Mouse (Mus musculus) adipocyte (in vitro differentiated cells): ENCODE data around the gene Sgsm1.

Source experiments
- DNase-seq: peaks from one replicate; pipeline ENCODE4 v3.0.0-alpha.2; 2016; ENCODE audit warnings: low spot score

The Sgsm1 gene

GRCm38 (mm10) chr5:113323784-113324638, 13.4 kb upstream of the Sgsm1 start:
- no peak for DNase-seq

DNA sequence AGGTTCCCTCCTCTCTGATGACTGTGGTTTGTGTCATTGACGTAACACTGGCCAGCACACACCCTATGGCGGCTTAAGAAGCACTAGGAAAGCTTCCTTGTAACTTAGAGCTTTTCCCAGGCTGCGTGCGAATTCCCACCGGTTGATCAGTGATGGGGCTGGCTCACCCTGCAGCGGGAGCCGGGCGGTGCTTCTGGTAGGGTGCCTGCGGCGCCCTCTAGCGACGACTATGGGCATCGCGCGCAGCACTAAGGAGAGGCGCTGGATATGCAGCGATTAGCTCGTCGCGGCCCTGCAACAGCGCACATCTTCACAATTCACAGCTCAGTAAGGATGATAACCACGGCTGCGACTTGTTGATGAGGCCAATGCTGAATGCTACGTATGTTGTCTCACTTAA, 3.4 kb upstream of the Sgsm1 start:
- no peak for DNase-seq

GRCm38 (mm10) chr5:113309491-113310376, 852 bp downstream of the Sgsm1 start:
- no peak for DNase-seq

DNA sequence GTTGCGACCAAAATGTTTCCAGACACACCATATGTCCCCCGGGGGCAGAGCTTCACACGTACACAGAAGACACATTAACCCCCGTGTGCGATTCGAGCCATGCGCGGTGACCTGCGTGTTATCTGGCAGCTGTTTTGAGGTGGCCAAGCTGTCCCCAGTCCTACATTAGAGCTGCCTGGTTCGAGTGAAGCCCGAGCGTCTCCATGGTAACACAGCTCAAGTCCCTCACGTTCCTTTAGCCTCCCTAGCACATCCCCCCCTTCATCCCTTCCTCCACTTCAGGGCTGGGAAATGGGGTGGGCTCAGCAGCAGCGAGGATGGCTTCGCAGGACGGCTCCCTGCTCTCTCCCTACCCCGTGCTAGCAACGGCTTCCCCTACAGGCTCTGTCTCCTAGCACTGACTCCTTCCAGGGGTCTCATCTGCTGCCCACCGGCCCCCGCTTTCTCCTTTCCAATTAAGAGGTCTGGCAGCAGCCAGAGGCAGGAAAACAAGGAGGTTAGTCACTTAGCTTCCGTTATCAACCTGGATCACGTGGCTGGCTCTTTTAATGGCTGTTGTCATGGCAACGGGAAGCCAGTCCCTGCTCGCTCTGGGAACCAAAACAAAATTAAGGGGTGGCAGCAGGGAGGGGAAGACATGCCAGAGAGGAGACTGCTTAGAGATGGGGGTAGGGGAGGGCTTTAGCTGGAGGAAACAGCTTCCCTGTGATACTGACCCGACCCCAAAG, 3.7 kb downstream of the Sgsm1 start:
- no peak for DNase-seq

DNA sequence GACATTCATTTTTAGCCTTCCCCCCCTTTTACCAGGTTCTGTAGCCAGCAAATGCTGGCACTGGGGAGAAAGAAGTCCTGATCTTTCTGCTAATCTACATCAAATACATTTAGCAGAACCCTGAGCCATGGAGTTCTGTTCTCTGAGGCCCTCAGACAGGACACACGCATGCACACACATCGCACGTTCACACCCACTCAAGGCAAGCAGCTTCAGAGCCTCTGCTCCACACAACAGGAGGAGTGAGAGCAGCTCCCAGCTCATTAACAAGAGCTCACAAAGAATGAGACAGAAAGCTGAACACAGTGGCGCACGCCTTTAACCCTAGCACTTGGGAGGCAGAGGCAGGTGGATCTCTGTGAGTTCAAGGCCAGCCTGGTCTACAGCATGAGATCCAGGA, 6.1 kb downstream of the Sgsm1 start:
- no peak for DNase-seq

DNA sequence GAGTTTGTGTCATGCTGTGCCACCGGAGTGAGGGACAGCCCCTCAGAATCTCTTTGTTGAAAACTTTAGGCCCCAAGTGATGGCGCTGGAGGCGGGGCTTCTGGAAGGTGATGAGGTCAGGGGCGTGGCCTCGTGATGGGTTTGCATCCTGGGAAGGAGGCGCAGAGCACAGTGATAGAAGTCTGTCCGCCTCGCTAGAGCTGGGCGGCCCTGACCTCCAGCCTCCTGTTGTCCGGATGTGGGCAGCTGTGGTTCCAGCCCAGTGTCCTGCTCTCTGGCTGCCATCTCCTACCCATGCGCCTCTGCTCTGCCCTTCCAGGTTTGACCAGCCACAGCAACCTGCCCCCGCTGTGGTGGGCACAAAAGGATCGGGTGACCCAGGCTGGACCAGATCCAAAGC, 8.7 kb downstream of the Sgsm1 start:
- DNase-seq, result no peak

GRCm38 (mm10) chr5:113300148-113300889, 10.3 kb downstream of the Sgsm1 start:
- DNase-seq, result no peak

DNA sequence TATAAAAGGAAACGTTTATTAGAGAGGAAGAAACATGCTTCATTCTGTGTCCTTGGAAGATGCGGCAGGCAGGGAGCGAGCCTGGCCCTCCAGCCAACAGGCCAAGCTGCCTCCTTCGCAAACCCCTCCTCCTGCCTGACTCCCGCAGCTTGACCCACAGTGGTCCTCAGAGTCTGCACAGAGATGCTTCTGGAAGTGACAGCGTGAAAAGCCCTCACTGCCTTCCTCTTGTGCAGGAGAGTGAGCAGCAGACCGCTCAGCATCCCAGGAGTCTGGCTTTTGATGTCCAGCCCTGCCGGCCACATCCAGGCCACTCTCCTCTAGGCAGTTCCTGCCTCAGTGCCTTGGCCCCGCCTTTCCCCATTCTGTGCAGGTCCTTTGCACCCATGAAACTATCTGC, 11.2 kb downstream of the Sgsm1 start:
- DNase-seq, result no peak

GRCm38 (mm10) chr5:113298826-113299225, 11.8 kb downstream of the Sgsm1 start:
- no peak for DNase-seq

DNA sequence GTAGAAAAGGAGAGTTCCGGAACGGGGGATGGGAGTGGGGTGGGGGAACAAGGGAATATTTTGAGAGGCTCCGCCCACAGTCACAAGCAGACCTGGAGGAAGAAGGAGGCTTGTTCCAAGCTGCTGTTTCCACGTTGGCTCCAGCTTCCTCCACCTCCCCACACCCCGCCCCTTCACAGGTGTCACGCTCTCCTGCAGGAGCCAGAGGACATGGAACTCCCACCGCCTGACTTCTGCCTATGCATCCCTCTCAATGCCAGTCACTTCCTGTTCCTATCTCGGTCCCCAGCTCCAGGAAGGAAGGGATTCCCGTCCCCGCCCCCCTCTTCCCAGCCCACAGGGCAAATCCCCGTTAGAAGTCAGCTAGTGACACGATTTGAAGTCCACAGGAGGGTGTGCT, 12.5 kb downstream of the Sgsm1 start:
- no peak for DNase-seq

- DNase-seq, result no peak
Observed at GRCm38 (mm10) chr5:113295791-113296190, 14.8 kb downstream of the Sgsm1 start.

DNA sequence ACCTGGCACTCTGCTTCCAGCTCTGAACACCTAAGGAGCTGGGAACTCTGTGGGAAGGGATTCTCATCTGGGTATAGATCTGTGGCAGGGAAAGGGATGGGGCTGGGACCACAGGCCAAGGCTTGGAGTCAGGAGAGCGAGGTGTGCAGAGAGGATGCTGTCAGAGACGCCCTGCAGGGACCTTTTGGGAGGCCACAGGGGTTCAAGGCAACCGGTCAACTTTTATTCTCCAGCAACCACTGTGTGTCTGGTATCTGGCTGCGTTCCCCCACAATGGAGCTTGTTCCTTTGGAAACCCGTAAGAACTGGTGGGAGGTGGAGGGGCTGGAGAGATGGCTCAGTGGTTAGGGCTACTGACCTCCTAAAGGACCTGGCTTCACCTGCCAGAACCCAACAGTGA, 16.0 kb downstream of the Sgsm1 start:
- DNase-seq, result no peak

- no peak for DNase-seq
Observed at GRCm38 (mm10) chr5:113293446-113293845, 17.1 kb downstream of the Sgsm1 start.

GRCm38 (mm10) chr5:113292832-113293231, 17.8 kb downstream of the Sgsm1 start:
- no peak for DNase-seq

GRCm38 (mm10) chr5:113292179-113292578, 18.4 kb downstream of the Sgsm1 start:
- DNase-seq, result no peak

GRCm38 (mm10) chr5:113291125-113291524, 19.5 kb downstream of the Sgsm1 start:
- no peak for DNase-seq

- no peak for DNase-seq
Observed at GRCm38 (mm10) chr5:113290149-113290548, 20.4 kb downstream of the Sgsm1 start.

DNA sequence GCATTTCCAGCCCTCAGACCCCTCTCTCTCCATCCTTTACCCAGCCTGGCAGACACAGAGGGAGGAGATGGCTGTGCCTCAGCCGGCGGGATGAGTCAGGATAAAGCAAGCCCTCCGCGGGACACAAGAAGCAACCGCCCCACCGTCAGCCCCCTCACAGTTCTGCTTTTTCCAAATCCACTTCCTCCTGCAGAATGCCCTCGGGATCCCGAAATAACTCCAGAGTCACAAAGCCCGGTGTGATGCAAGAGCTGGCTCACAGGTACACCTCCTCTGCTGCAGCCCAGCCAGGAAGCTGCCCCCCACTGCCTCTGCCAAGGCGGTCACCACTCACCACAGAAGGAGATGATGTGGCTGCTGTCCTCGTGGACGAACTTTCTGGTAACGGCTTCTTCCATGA, 22.1 kb downstream of the Sgsm1 start:
- DNase-seq, result no peak

DNA sequence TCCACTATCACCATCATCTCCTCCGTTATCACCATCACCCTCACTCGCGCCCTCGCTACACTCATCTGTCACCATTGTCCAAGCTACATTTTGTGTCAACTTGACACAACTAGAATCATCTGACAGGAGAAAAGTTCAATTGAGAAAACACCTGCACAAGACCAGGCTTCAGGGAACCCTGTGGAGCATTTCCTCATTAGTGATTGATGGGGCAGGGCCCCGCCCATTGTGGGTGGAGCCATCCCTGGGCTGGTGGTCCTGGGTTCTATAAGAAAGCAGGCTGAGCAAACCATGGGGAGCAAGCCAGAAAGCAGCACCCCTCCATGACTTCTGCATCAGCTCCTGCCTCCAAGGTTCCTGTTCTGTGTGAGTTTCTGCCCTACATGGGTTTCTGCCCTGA, 22.8 kb downstream of the Sgsm1 start:
- no peak for DNase-seq

GRCm38 (mm10) chr5:113286591-113287520, 23.7 kb downstream of the Sgsm1 start:
- DNase-seq, result no peak

GRCm38 (mm10) chr5:113286048-113286447, 24.5 kb downstream of the Sgsm1 start:
- no peak for DNase-seq
